Mouse (Mus musculus): ENCODE data around the gene Smoc1.

DNA sequence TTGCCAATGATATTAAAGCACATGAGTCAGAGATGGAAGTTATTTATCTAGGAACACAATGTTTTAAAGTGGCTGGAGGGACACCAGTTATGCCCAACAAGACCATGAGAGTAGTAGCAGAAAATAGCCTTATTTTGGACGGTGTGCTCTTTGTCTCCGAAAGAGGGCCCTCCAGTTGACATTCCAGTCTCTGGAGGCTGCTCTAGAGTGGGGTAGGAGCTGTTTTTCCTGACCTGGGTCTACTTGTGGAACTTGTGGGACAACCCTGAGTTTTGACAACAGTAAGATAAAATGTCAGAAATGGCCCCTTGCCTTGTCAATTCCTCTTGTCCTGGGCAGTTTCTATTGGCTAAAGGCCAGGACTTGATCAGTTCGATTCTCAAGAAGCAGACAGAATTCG is 104.5 kb downstream of the Smoc1 start:
- no peak for TF ChIP-seq CTCF (IDR thresholded peaks at IDR 0.05; ENCODE audit: insufficient read depth, low read length)
- TF ChIP-seq POLR2A (IDR thresholded peaks at IDR 0.05; ENCODE audit: borderline replicate concordance, extremely low read depth, low read depth, low read length) = no peak
